Comparison of ENCODE assay signal across 9 mouse cellular contexts in genomic region chr2:30042445-30042844, GRCm38 (mm10). TPM values are rescaled to one million over a fixed set of nuclear protein-coding genes. Genes with fewer than 3 reads are reported as not detected.
DNase-seq lines count a peak whose midpoint lies in the region; ATAC-seq and TF ChIP-seq lines count a peak whose summit lies in the region.
"Had no signal": no experiment of that assay in that cellular context is flagged by ENCODE, and none has a peak within 500 bp of the region (broad histone marks: within the 10 kb centered on the region; RNA-seq: fewer than 3 reads in every experiment).

No protein-coding gene starts in this region.

- no peak overlapping the region for H3K4me3 ChIP-seq in left cerebral cortex, adult 2 months
- H3K4me3 ChIP-seq in forebrain, postnatal 0 days (ENCODE audit: low read depth, low read length) = no peak overlapping the region
- H3K4me3 ChIP-seq in kidney, adult 2 months (ENCODE audit: insufficient read depth, low read depth, low read length) = no peak overlapping the region
- no peak overlapping the region for H3K4me3 ChIP-seq in liver, embryonic 13.5 days (replicated peaks)
- H3K4me3 ChIP-seq: embryonic facial prominence, embryonic 13.5 days had no signal

- peak; percentile 65 to 73 for DNase-seq in left cerebral cortex, adult 2 months (ENCODE audit: extremely low spot score in 1 of 2, low spot score in 2 of 2)
- DNase-seq in left cerebral cortex, adult 8-10 months (ENCODE audit: low spot score in 2 of 2) = no peak
- peak; percentile 59 for DNase-seq in cerebellum, adult 11-12 months
- peak; percentile 80 for DNase-seq in forebrain, postnatal 0 days
- DNase-seq in kidney, adult 2 months = peak; percentile 80
- DNase-seq in liver, embryonic 13.5 days = peak; percentile 59
- peak; percentile 65 for DNase-seq in ovary, postnatal 14 days (ENCODE audit: low spot score)
- DNase-seq in thymus, postnatal 10 days (ENCODE audit: low spot score in 2 of 2) = peak; percentile 68 to 88

- no peak for TF ChIP-seq POLR2A in kidney, adult 2 months (IDR thresholded peaks at IDR 0.05; ENCODE audit: low read depth, low read length)

- WGBS in forebrain, postnatal 0 days = 3% methylated on average over 4 of the region's 4 CpGs
- WGBS in kidney, adult 2 months = 5% methylated on average over 4 of the region's 4 CpGs
- 7% methylated on average over 4 of the region's 4 CpGs for WGBS in liver, embryonic 13.5 days (ENCODE audit: insufficient replicate concordance)

- H3K36me3 ChIP-seq in forebrain, postnatal 0 days (ENCODE audit: insufficient read depth) = peaks cover 14% of the 10 kb centered on the region
- no peaks in the 10 kb centered on the region for H3K36me3 ChIP-seq in kidney, adult 2 months (ENCODE audit: control insufficient read depth, insufficient read depth, low read length)
- peaks cover 5% of the 10 kb centered on the region; the same call in 1 of the 2 replicates for H3K36me3 ChIP-seq in liver, embryonic 13.5 days

- no peaks in the 10 kb centered on the region for H3K27me3 ChIP-seq in forebrain, postnatal 0 days (ENCODE audit: insufficient read depth, low read length)
- no peaks in the 10 kb centered on the region for H3K27me3 ChIP-seq in kidney, adult 2 months (replicated peaks; ENCODE audit: control insufficient read depth, insufficient read depth, low read length)
- H3K27me3 ChIP-seq in liver, embryonic 13.5 days = no peaks in the 10 kb centered on the region
- H3K27me3 ChIP-seq: embryonic facial prominence, embryonic 13.5 days had no signal

- no peaks in the 10 kb centered on the region for H3K4me1 ChIP-seq in forebrain, postnatal 0 days (ENCODE audit: insufficient read depth)
- no peaks in the 10 kb centered on the region for H3K4me1 ChIP-seq in kidney, adult 2 months (ENCODE audit: control insufficient read depth, insufficient read depth, low read length)
- peaks cover 10% of the 10 kb centered on the region for H3K4me1 ChIP-seq in liver, embryonic 13.5 days (replicated peaks)

- intact Hi-C loops in left cerebral cortex, adult 2 months (cut with DNase I) = loop anchor here (1.0 kb wide), 1 partner anchor 120 kb away; no protein-coding TSS in a partner anchor

- peak; percentile 56 for ATAC-seq in forebrain, postnatal 0 days
- ATAC-seq in liver, embryonic 13.5 days (ENCODE audit: low read depth) = peak; percentile 48; the same call in 1 of the 2 replicates

- H3K4me2 ChIP-seq in forebrain, postnatal 0 days (ENCODE audit: low read depth) = no peak overlapping the region
- no peak overlapping the region for H3K4me2 ChIP-seq in liver, embryonic 13.5 days
- H3K4me2 ChIP-seq: embryonic facial prominence, embryonic 13.5 days had no signal

- no peaks in the 10 kb centered on the region for H3K9me3 ChIP-seq in forebrain, postnatal 0 days (ENCODE audit: low read length)
- no peaks in the 10 kb centered on the region for H3K9me3 ChIP-seq in liver, embryonic 13.5 days (replicated peaks)
- H3K9me3 ChIP-seq: embryonic facial prominence, embryonic 13.5 days had no signal

- H3K9ac ChIP-seq in forebrain, postnatal 0 days = no peak overlapping the region
- H3K9ac ChIP-seq in liver, embryonic 13.5 days = no peak overlapping the region
- H3K9ac ChIP-seq: embryonic facial prominence, embryonic 13.5 days had no signal

- no peak overlapping the region for H3K27ac ChIP-seq in left cerebral cortex, adult 2 months
- no peak overlapping the region for H3K27ac ChIP-seq in forebrain, postnatal 0 days (ENCODE audit: low read depth, low read length)
- no peak overlapping the region for H3K27ac ChIP-seq in kidney, adult 2 months (ENCODE audit: insufficient read depth, low read depth, low read length)
- no peak overlapping the region for H3K27ac ChIP-seq in liver, embryonic 13.5 days
- H3K27ac ChIP-seq: embryonic facial prominence, embryonic 13.5 days had no signal

- TF ChIP-seq CTCF in left cerebral cortex, adult 2 months (IDR thresholded peaks at IDR 0.05) = peak; percentile 79
- peak; percentile 83 for TF ChIP-seq CTCF in forebrain, postnatal 0 days (IDR thresholded peaks at IDR 0.05; ENCODE audit: low read depth)
- TF ChIP-seq CTCF in kidney, adult 2 months (conservative IDR thresholded peaks at IDR 0.05; ENCODE audit: insufficient read depth, insufficient read length, low read depth, low read length) = peak; percentile 89

RNA-seq across cellular contexts. Expression of gene Wdr34, which starts 6.2 kb away (rescaled TPM):
- 10 to 100 TPM; 40.7 to 41.0 TPM for total RNA-seq in left cerebral cortex, adult 2 months (2021)
- total RNA-seq in left cerebral cortex, adult 8-10 months (2022) = 10 to 100 TPM; 38.7 to 43.4 (median 42.1) TPM
- total RNA-seq in forebrain, postnatal 0 days (2014; rRNA removed) = 88.4 and 103 TPM in 2 replicates
- polyA plus RNA-seq in forebrain, postnatal 0 days (2015; fragmentation: Nextera tagmentation; extraction: Ambion mirVana) = 65.1 and 83.6 TPM in 2 replicates
- 32.0 and 37.8 TPM in 2 replicates for polyA plus RNA-seq in kidney, adult 2 months (2012; rRNA removed)
- polyA plus RNA-seq in liver, embryonic 13.5 days (2015; fragmentation: Nextera tagmentation; extraction: Ambion mirVana) = 9.9 and 10.7 TPM in 2 replicates

RNA-seq across cellular contexts. Expression of gene Set, which starts 14.7 kb away (rescaled TPM):
- total RNA-seq in left cerebral cortex, adult 2 months (2021) = 100 to 1,000 TPM; 191 to 192 TPM
- 100 to 1,000 TPM; 190 to 221 (median 207) TPM for total RNA-seq in left cerebral cortex, adult 8-10 months (2022)
- 361 and 392 TPM in 2 replicates for total RNA-seq in forebrain, postnatal 0 days (2014; rRNA removed)
- polyA plus RNA-seq in forebrain, postnatal 0 days (2015; fragmentation: Nextera tagmentation; extraction: Ambion mirVana) = 349 and 384 TPM in 2 replicates
- polyA plus RNA-seq in kidney, adult 2 months (2012; rRNA removed) = 30.4 and 37.4 TPM in 2 replicates
- polyA plus RNA-seq in liver, embryonic 13.5 days (2015; fragmentation: Nextera tagmentation; extraction: Ambion mirVana) = 317 and 337 TPM in 2 replicates

RNA-seq across cellular contexts. Expression of gene Pkn3, which starts 35.0 kb away (rescaled TPM):
- 1 to 10 TPM; 2.9 to 3.6 TPM for total RNA-seq in left cerebral cortex, adult 2 months (2021)
- total RNA-seq in left cerebral cortex, adult 8-10 months (2022) = 1 to 10 TPM; 1.9 to 4.5 (median 2.3) TPM
- 2.0 and 4.7 TPM in 2 replicates for total RNA-seq in forebrain, postnatal 0 days (2014; rRNA removed)
- 0.80 and 0.86 TPM in 2 replicates for polyA plus RNA-seq in forebrain, postnatal 0 days (2015; fragmentation: Nextera tagmentation; extraction: Ambion mirVana)
- 4.7 and 4.8 TPM in 2 replicates for polyA plus RNA-seq in kidney, adult 2 months (2012; rRNA removed)
- 3.1 and 3.2 TPM in 2 replicates for polyA plus RNA-seq in liver, embryonic 13.5 days (2015; fragmentation: Nextera tagmentation; extraction: Ambion mirVana)

RNA-seq across cellular contexts. Expression of gene Zdhhc12, which starts 51.0 kb away (rescaled TPM):
- 1 to 10 TPM; 5.4 to 7.0 TPM for total RNA-seq in left cerebral cortex, adult 2 months (2021)
- 10 to 100 TPM in 1 of 4 experiments, 1 to 10 TPM in 3; 6.8 to 10.5 (median 8.9) TPM for total RNA-seq in left cerebral cortex, adult 8-10 months (2022)
- total RNA-seq in forebrain, postnatal 0 days (2014; rRNA removed) = 19.5 and 25.7 TPM in 2 replicates
- 20.8 and 23.3 TPM in 2 replicates for polyA plus RNA-seq in forebrain, postnatal 0 days (2015; fragmentation: Nextera tagmentation; extraction: Ambion mirVana)
- polyA plus RNA-seq in kidney, adult 2 months (2012; rRNA removed) = 49.0 and 69.1 TPM in 2 replicates
- polyA plus RNA-seq in liver, embryonic 13.5 days (2015; fragmentation: Nextera tagmentation; extraction: Ambion mirVana) = 22.8 and 23.9 TPM in 2 replicates

Comparison
In these comparisons a context has a peak if more than half of its experiments do, and no peak if none do; other contexts are left out.
1. DNase-seq: peak in left cerebral cortex, adult 2 months (2 of 2), cerebellum, adult 11-12 months (single experiment), forebrain, postnatal 0 days (single experiment), kidney, adult 2 months (single experiment), liver, embryonic 13.5 days (single experiment), ovary, postnatal 14 days (single experiment) and thymus, postnatal 10 days (2 of 2); none in left cerebral cortex, adult 8-10 months (0 of 2).
2. Peak in every context shown above with its lines, with median percentiles within 50 percentile points of each other: CTCF ChIP-seq.